Mouse (Mus musculus) forebrain, postnatal 0 days (tissue): ENCODE data around the gene Gpx5. TPM values are rescaled to one million over a fixed set of nuclear protein-coding genes. Genes with fewer than 3 reads are reported as not detected.
"Not testable (repeated sequence)": the region's sequence is repeated elsewhere in the genome, so short reads cannot be mapped to it uniquely, and the experiment has no call there.

ENCODE experiments used
- ATAC-seq: fragments of 200-750 bp; cut with Nextera tagmentation; 2 replicates; pipeline ENCODE4 v1.8.0; 2017; ENCODE audit warnings: mild to moderate bottlenecking, moderate library complexity
- DNase-seq: peaks from one replicate; pipeline ENCODE4 v3.0.0-alpha.2; 2015
- H3K27ac ChIP-seq: fragments of 300-500 bp; sonication (generic); 2 replicates; pipeline ENCODE4 v1.5.1; 2014; ENCODE audit warnings: low read depth, mild to moderate bottlenecking, antibody characterized with exemption, low read length, moderate library complexity, mixed read lengths
- H3K27me3 ChIP-seq: fragments of 300-500 bp; sonication (generic); 2 replicates; pipeline ENCODE4 v1.6.1; 2014; ENCODE audit warnings: mild to moderate bottlenecking, low read length, mixed read lengths; ENCODE audit not compliant: insufficient read depth
- H3K36me3 ChIP-seq: fragments of 300-500 bp; sonication (generic); 2 replicates; pipeline ENCODE4 v1.6.1; 2014; ENCODE audit warnings: mild to moderate bottlenecking, moderate library complexity; ENCODE audit not compliant: insufficient read depth
- H3K4me1 ChIP-seq: fragments of 300-500 bp; sonication (generic); 2 replicates; pipeline ENCODE4 v1.6.1; 2014; ENCODE audit warnings: antibody characterized with exemption; ENCODE audit not compliant: insufficient read depth
- H3K4me2 ChIP-seq: fragments of 300-500 bp; sonication (generic); 2 replicates; pipeline ENCODE4 v1.6.1; 2014; ENCODE audit warnings: low read depth, mild to moderate bottlenecking, moderate library complexity
- H3K4me3 ChIP-seq: fragments of 300-500 bp; sonication (generic); 2 replicates; pipeline ENCODE4 v1.5.1; 2014; ENCODE audit warnings: low read depth, low read length, mixed read lengths
- H3K9ac ChIP-seq: fragments of 300-500 bp; sonication (generic); 2 replicates; pipeline ENCODE4 v1.6.1; 2014; ENCODE audit warnings: mild to moderate bottlenecking
- H3K9me3 ChIP-seq: fragments of 300-500 bp; sonication (generic); 2 replicates; pipeline ENCODE4 v1.6.1; 2016; ENCODE audit warnings: low read length
- CTCF ChIP-seq: sonication (generic); IDR thresholded peaks from 2 replicates; pipeline ENCODE4 v1.5.1; 2016; ENCODE audit warnings: antibody characterized with exemption, control low read depth, low read depth
- WGBS: fragments of 180-500 bp; shearing (Covaris S2); extraction: QIAGEN DNeasy Blood & Tissue Kit; methylation state at CpG from one replicate; pipeline ENCODE4 v1.1.7; 2014; 5-methylcytosine and 5-hydroxymethylcytosine counted together
- polyA plus RNA-seq: library from polyadenylated mRNA; unstranded; fragments of >200 nt; fragmentation: Nextera tagmentation; extraction: Ambion mirVana; gene quantifications from 2 replicates; pipeline ENCODE4 v1.2.1, GENCODE M21; 2015
- total RNA-seq: library from RNA; depleted of rRNA; stranded (reverse); fragments of >200 nt; gene quantifications from 2 replicates; pipeline ENCODE4 v1.2.3, GENCODE M21; 2014

Gene Gpx5
- total and polyA plus RNA-seq, 2 experiments from 2014 or later, result not detected

- no peaks in the 10 kb centered on the region for H3K9me3 ChIP-seq
- no peak overlapping the region for H3K4me3 ChIP-seq
- TF ChIP-seq CTCF, result no peak
- no peak overlapping the region for H3K27ac ChIP-seq
- no peaks in the 10 kb centered on the region; the same call in 1 of the 2 replicates for H3K27me3 ChIP-seq
- DNase-seq (no peak), ATAC-seq (no peak)
- H3K9ac ChIP-seq, result no peak overlapping the region
- no peak overlapping the region for H3K4me2 ChIP-seq
- H3K36me3 ChIP-seq, result no peaks in the 10 kb centered on the region
- H3K4me1 ChIP-seq, result no peaks in the 10 kb centered on the region
- 92% methylated on average over 2 of the region's 2 CpGs for WGBS
These were observed 46.3 kb downstream of the Gpx5 start for GRCm38 (mm10) chr13:21246276-21246675.

- H3K36me3 ChIP-seq, H3K27ac ChIP-seq, H3K9me3 ChIP-seq, H3K4me3 ChIP-seq, DNase-seq, ATAC-seq, H3K9ac ChIP-seq, H3K4me1 ChIP-seq, H3K4me2 ChIP-seq, H3K27me3 ChIP-seq: not testable (repeated sequence)
- WGBS, result 41% methylated on average over 1 of the region's 1 CpGs
These were observed 47.6 kb downstream of the Gpx5 start for GRCm38 (mm10) chr13:21244967-21245366.

- no peak for TF ChIP-seq CTCF
- H3K27me3 ChIP-seq, result no peaks in the 10 kb centered on the region; the same call in 1 of the 2 replicates
- H3K9me3 ChIP-seq, result no peaks in the 10 kb centered on the region
- H3K36me3 ChIP-seq, result no peaks in the 10 kb centered on the region
- H3K4me2 ChIP-seq, result no peak overlapping the region
- WGBS, result 93% methylated on average over 5 of the region's 5 CpGs
- ATAC-seq, result no peak
- H3K4me1 ChIP-seq, result no peaks in the 10 kb centered on the region
- no peak for DNase-seq
- H3K4me3 ChIP-seq, result no peak overlapping the region
- no peak overlapping the region for H3K9ac ChIP-seq
- no peak overlapping the region for H3K27ac ChIP-seq
These were observed 48.4 kb downstream of the Gpx5 start for GRCm38 (mm10) chr13:21244089-21244488.

- H3K27ac ChIP-seq, result no peak overlapping the region
- 0 out of 2 replicates have a peak overlapping the region, but pooled peaks have one; percentile 7 for H3K4me3 ChIP-seq
- H3K4me1 ChIP-seq, result no peaks in the 10 kb centered on the region
- no peak for TF ChIP-seq CTCF
- H3K9me3 ChIP-seq, result no peaks in the 10 kb centered on the region
- peak overlapping the region; percentile 32 for H3K4me2 ChIP-seq
- H3K9ac ChIP-seq, result no peak overlapping the region
- H3K27me3 ChIP-seq, result no peaks in the 10 kb centered on the region; the same call in 1 of the 2 replicates
- WGBS, result 24% methylated on average over 13 of the region's 13 CpGs
- DNase-seq (no peak), ATAC-seq (no peak)
- no peaks in the 10 kb centered on the region for H3K36me3 ChIP-seq
These were observed 49.3 kb downstream of the Gpx5 start for GRCm38 (mm10) chr13:21243196-21243595.

- 10% methylated on average over 16 of the region's 16 CpGs for WGBS
- no peaks in the 10 kb centered on the region for H3K9me3 ChIP-seq
- DNase-seq, result no peak
- no peaks in the 10 kb centered on the region for H3K36me3 ChIP-seq
- H3K4me3 ChIP-seq, result 0 out of 2 replicates have a peak overlapping the region, but pooled peaks have one; percentile 7
- no peak overlapping the region for H3K27ac ChIP-seq
- TF ChIP-seq CTCF, result no peak
- H3K27me3 ChIP-seq, result no peaks in the 10 kb centered on the region; the same call in 1 of the 2 replicates
- no peaks in the 10 kb centered on the region for H3K4me1 ChIP-seq
- no peak overlapping the region for H3K9ac ChIP-seq
- H3K4me2 ChIP-seq, result peak overlapping the region; percentile 32
- ATAC-seq, result peak; percentile 51; the same call in 1 of the 2 replicates
These were observed 50.0 kb downstream of the Gpx5 start for GRCm38 (mm10) chr13:21242408-21243125.

- Histone ChIP-seq H3K4me1 (no peaks in the 10 kb centered on the region), H3K9me3 (no peaks in the 10 kb centered on the region), H3K27me3 (no peaks in the 10 kb centered on the region; the same call in 1 of the 2 replicates), H3K9ac (no peak overlapping the region), H3K27ac (no peak overlapping the region), H3K4me2 (no peak overlapping the region), H3K4me3 (no peak overlapping the region), H3K36me3 (no peaks in the 10 kb centered on the region)
- ATAC-seq, result no peak
- no peak for DNase-seq
- WGBS, result 9% methylated on average over 7 of the region's 7 CpGs
- no peak for TF ChIP-seq CTCF
These were observed 51.7 kb downstream of the Gpx5 start for GRCm38 (mm10) chr13:21240788-21241187.

- Histone ChIP-seq H3K4me3 (no peak overlapping the region), H3K27ac (no peak overlapping the region), H3K4me2 (no peak overlapping the region), H3K9ac (no peak overlapping the region), H3K36me3 (no peaks in the 10 kb centered on the region), H3K4me1 (no peaks in the 10 kb centered on the region), H3K9me3 (no peaks in the 10 kb centered on the region), H3K27me3 (no peaks in the 10 kb centered on the region)
- 89% methylated on average over 6 of the region's 6 CpGs for WGBS
- TF ChIP-seq CTCF, result no peak
- ATAC-seq (no peak), DNase-seq (no peak)
These were observed 55.4 kb downstream of the Gpx5 start for GRCm38 (mm10) chr13:21237161-21237560.
